Mouse (Mus musculus) splenic B cell, adult 2 months (primary cell): Measurements from ENCODE around the gene Arhgef12.

Experiments used
- DNase-seq: peaks from one replicate; pipeline ENCODE4 v3.0.0-alpha.2; 2011; ENCODE audit warnings: low read depth, low spot score
- H3K27me3 ChIP-seq: 2 replicates; pipeline ENCODE4 v1.6.1; 2012; ENCODE audit warnings: mild to moderate bottlenecking, low read length, moderate library complexity, mixed read lengths; ENCODE audit not compliant: control insufficient read depth, poor library complexity, insufficient read depth, severe bottlenecking
- H3K36me3 ChIP-seq: 2 replicates; pipeline ENCODE4 v1.6.1; 2012; ENCODE audit warnings: mild to moderate bottlenecking, low read length, moderate library complexity, mixed read lengths; ENCODE audit not compliant: control insufficient read depth, poor library complexity, insufficient read depth, severe bottlenecking

The Arhgef12 gene

GRCm38 (mm10) chr9:43015366-43015765 lies 91.7 kb downstream of the Arhgef12 start:
- DNase-seq, result no peak
- no peaks in the 10 kb centered on the region for H3K36me3 ChIP-seq
- H3K27me3 ChIP-seq, result no peaks in the 10 kb centered on the region

- Histone ChIP-seq H3K27me3 (no peaks in the 10 kb centered on the region), H3K36me3 (no peaks in the 10 kb centered on the region)
- no peak for DNase-seq
Measured at GRCm38 (mm10) chr9:43014886-43015285, 92.2 kb downstream of the Arhgef12 start.

GRCm38 (mm10) chr9:43012541-43012940 lies 94.5 kb downstream of the Arhgef12 start:
- DNase-seq, result no peak
- Histone ChIP-seq H3K27me3 (no peaks in the 10 kb centered on the region), H3K36me3 (no peaks in the 10 kb centered on the region)

GRCm38 (mm10) chr9:43011061-43011460 lies 96.0 kb downstream of the Arhgef12 start:
- Histone ChIP-seq H3K27me3 (no peaks in the 10 kb centered on the region), H3K36me3 (no peaks in the 10 kb centered on the region)
- DNase-seq, result no peak

- no peaks in the 10 kb centered on the region for H3K36me3 ChIP-seq
- no peaks in the 10 kb centered on the region for H3K27me3 ChIP-seq
- no peak for DNase-seq
Measured at GRCm38 (mm10) chr9:43003881-43004280, 103.2 kb downstream of the Arhgef12 start.

- no peaks in the 10 kb centered on the region for H3K27me3 ChIP-seq
- H3K36me3 ChIP-seq, result no peaks in the 10 kb centered on the region
- DNase-seq, result no peak
Measured at GRCm38 (mm10) chr9:43003017-43003416, 104.0 kb downstream of the Arhgef12 start.

- no peaks in the 10 kb centered on the region for H3K36me3 ChIP-seq
- no peaks in the 10 kb centered on the region for H3K27me3 ChIP-seq
- no peak for DNase-seq
Measured at GRCm38 (mm10) chr9:43000595-43001250, 106.3 kb downstream of the Arhgef12 start.

GRCm38 (mm10) chr9:43000070-43000469 lies 107.0 kb downstream of the Arhgef12 start:
- Histone ChIP-seq H3K36me3 (no peaks in the 10 kb centered on the region), H3K27me3 (no peaks in the 10 kb centered on the region)
- DNase-seq, result peak; percentile 48

- Histone ChIP-seq H3K27me3 (no peaks in the 10 kb centered on the region), H3K36me3 (no peaks in the 10 kb centered on the region)
- DNase-seq, result no peak
Measured at GRCm38 (mm10) chr9:42997526-42997925, 109.5 kb downstream of the Arhgef12 start.

GRCm38 (mm10) chr9:42995298-42995697 lies 111.7 kb downstream of the Arhgef12 start:
- DNase-seq, result peak; percentile 11
- Histone ChIP-seq H3K27me3 (no peaks in the 10 kb centered on the region), H3K36me3 (no peaks in the 10 kb centered on the region)

GRCm38 (mm10) chr9:42994708-42995107 lies 112.3 kb downstream of the Arhgef12 start:
- Histone ChIP-seq H3K27me3 (no peaks in the 10 kb centered on the region), H3K36me3 (no peaks in the 10 kb centered on the region)
- no peak for DNase-seq

- DNase-seq, result no peak
- Histone ChIP-seq H3K27me3 (no peaks in the 10 kb centered on the region), H3K36me3 (no peaks in the 10 kb centered on the region)
Measured at GRCm38 (mm10) chr9:42993659-42994058, 113.4 kb downstream of the Arhgef12 start.

- DNase-seq, result no peak
- Histone ChIP-seq H3K27me3 (no peaks in the 10 kb centered on the region), H3K36me3 (no peaks in the 10 kb centered on the region)
Measured at GRCm38 (mm10) chr9:42987988-42988387, 119.1 kb downstream of the Arhgef12 start.

GRCm38 (mm10) chr9:42968894-42969521 lies 138.0 kb downstream of the Arhgef12 start:
- Histone ChIP-seq H3K27me3 (no peaks in the 10 kb centered on the region; the same call in 1 of the 2 replicates), H3K36me3 (no peaks in the 10 kb centered on the region)
- DNase-seq, result no peak

- no peak for DNase-seq
- Histone ChIP-seq H3K36me3 (no peaks in the 10 kb centered on the region), H3K27me3 (no peaks in the 10 kb centered on the region; the same call in 1 of the 2 replicates)
Measured at GRCm38 (mm10) chr9:42967731-42968130, 139.3 kb downstream of the Arhgef12 start.
